Mouse (Mus musculus): ENCODE measurements at regions not wholly inside any gene's neighbourhood (a gene's known extent, or its start where the extent isn't known, plus 50 kb on each side); places are given as distances from the start of the nearest gene placed in this dataset.

- no peak for DNase-seq
These were observed 286.6 kb upstream of the Thbs1 start for GRCm38 (mm10) chr2:117825088-117825487.

- DNase-seq, result no peak
These were observed 284.4 kb upstream of the Thbs1 start for GRCm38 (mm10) chr2:117827278-117827677.

GRCm38 (mm10) chr2:117838387-117838786 is 273.3 kb upstream of the Thbs1 start:
- DNase-seq, result peak; percentile 7 to 31

GRCm38 (mm10) chr2:117840406-117840805 is 271.3 kb upstream of the Thbs1 start:
- DNase-seq, result peak in 1 of 2 experiments; percentile 9

- no peak for DNase-seq
These were observed 269.2 kb upstream of the Thbs1 start for GRCm38 (mm10) chr2:117842309-117842986.

GRCm38 (mm10) chr2:117852442-117852841 is 259.2 kb upstream of the Thbs1 start:
- no peak for DNase-seq

GRCm38 (mm10) chr2:117862301-117862700 is 249.4 kb upstream of the Thbs1 start:
- DNase-seq, result no peak

- DNase-seq, result no peak
These were observed 246.6 kb upstream of the Thbs1 start for GRCm38 (mm10) chr2:117865119-117865518.

GRCm38 (mm10) chr2:117866946-117867345 is 244.7 kb upstream of the Thbs1 start:
- no peak for DNase-seq

GRCm38 (mm10) chr2:117867409-117867808 is 244.3 kb upstream of the Thbs1 start:
- no peak for DNase-seq

- DNase-seq, result no peak
These were observed 242.8 kb upstream of the Thbs1 start for GRCm38 (mm10) chr2:117868857-117869256.

- DNase-seq, result no peak
These were observed 240.0 kb upstream of the Thbs1 start for GRCm38 (mm10) chr2:117871507-117872282.

GRCm38 (mm10) chr2:117877816-117878215 is 233.9 kb upstream of the Thbs1 start:
- DNase-seq, result no peak

- DNase-seq, result no peak
These were observed 229.5 kb upstream of the Thbs1 start for GRCm38 (mm10) chr2:117882136-117882535.

GRCm38 (mm10) chr2:117882890-117883289 is 228.8 kb upstream of the Thbs1 start:
- DNase-seq, result no peak

GRCm38 (mm10) chr2:117886516-117886915 is 225.2 kb upstream of the Thbs1 start:
- DNase-seq, result no peak

GRCm38 (mm10) chr2:117901311-117901710 is 210.4 kb upstream of the Thbs1 start:
- DNase-seq, result no peak

GRCm38 (mm10) chr2:117902837-117903236 is 208.8 kb upstream of the Thbs1 start:
- DNase-seq, result no peak

- DNase-seq, result no peak
These were observed 208.0 kb upstream of the Thbs1 start for GRCm38 (mm10) chr2:117903705-117904104.

- DNase-seq, result no peak
These were observed 205.2 kb upstream of the Thbs1 start for GRCm38 (mm10) chr2:117906509-117906908.

GRCm38 (mm10) chr2:117910781-117911180 is 200.9 kb upstream of the Thbs1 start:
- DNase-seq, result no peak

- DNase-seq, result no peak
These were observed 199.0 kb upstream of the Thbs1 start for GRCm38 (mm10) chr2:117912722-117913121.

- peak in 1 of 2 experiments; percentile 4 for DNase-seq
These were observed 197.8 kb upstream of the Thbs1 start for GRCm38 (mm10) chr2:117913846-117914245.

- no peak for DNase-seq
These were observed 195.9 kb upstream of the Thbs1 start for GRCm38 (mm10) chr2:117915821-117916220.

Data from kidney, postnatal 36 days (tissue).